Mouse (Mus musculus) heart, embryonic 14.5 days (tissue): Measurements from ENCODE around the gene Lrrc4c. TPM values are rescaled to one million over a fixed set of nuclear protein-coding genes. Genes with fewer than 3 reads are reported as not detected.

Experiments used
- ATAC-seq: fragments of 200-750 bp; cut with Nextera tagmentation; 2 replicates; pipeline ENCODE4 v1.8.0; 2017; ENCODE audit warnings: low read depth, moderate TSS enrichment; ENCODE audit not compliant: insufficient number of reproducible peaks, insufficient read depth, low FRiP score
- H3K27ac ChIP-seq, 2 experiments: fragments of 200-500 bp in 1 of 2; fragments of 300-500 bp in 1 of 2; sonication (generic) in 1 of 2; replicated peaks in 1 of 2; 2 replicates each; pipeline ENCODE4 v1.5.1; 2012 to 2014; ENCODE audit warnings: low read depth in 2 of 2, low read length in 2 of 2, control low read depth in 1 of 2, mild to moderate bottlenecking in 1 of 2, mixed read lengths in 1 of 2; ENCODE audit not compliant: control insufficient read depth in 1 of 2, insufficient read depth in 1 of 2
- H3K27me3 ChIP-seq: fragments of 300-500 bp; sonication (generic); 2 replicates; pipeline ENCODE4 v1.6.1; 2014; ENCODE audit warnings: mild to moderate bottlenecking, low read length, control low read depth; ENCODE audit not compliant: control insufficient read depth, insufficient read depth
- H3K36me3 ChIP-seq: fragments of 300-500 bp; sonication (generic); 2 replicates; pipeline ENCODE4 v1.6.1; 2014; ENCODE audit warnings: mild to moderate bottlenecking, control low read depth, low read length, mixed read lengths; ENCODE audit not compliant: control insufficient read depth, insufficient read depth
- H3K4me1 ChIP-seq, 2 experiments: fragments of 200-500 bp in 1 of 2; fragments of 300-500 bp in 1 of 2; sonication (generic) in 1 of 2; 2 replicates each; pipeline ENCODE4 v1.6.1; 2012 to 2014; ENCODE audit warnings: low read length in 2 of 2, control low read depth in 1 of 2, mixed read lengths in 1 of 2; ENCODE audit not compliant: control insufficient read depth in 2 of 2, insufficient read depth in 2 of 2
- H3K4me2 ChIP-seq: fragments of 300-500 bp; sonication (generic); 2 replicates; pipeline ENCODE4 v1.6.1; 2014; ENCODE audit warnings: mild to moderate bottlenecking, low read length
- H3K4me3 ChIP-seq, 2 experiments: fragments of 200-500 bp in 1 of 2; fragments of 300-500 bp in 1 of 2; sonication (generic) in 1 of 2; 2 replicates each; pipeline ENCODE4 v1.5.1; 2012 to 2014; ENCODE audit warnings: low read length in 2 of 2, mild to moderate bottlenecking in 2 of 2, control low read depth in 1 of 2, low read depth in 1 of 2, moderate library complexity in 1 of 2; ENCODE audit not compliant: control insufficient read depth in 1 of 2, insufficient read depth in 1 of 2
- H3K9ac ChIP-seq: fragments of 300-500 bp; sonication (generic); 2 replicates; pipeline ENCODE4 v1.6.1; 2014; ENCODE audit warnings: mild to moderate bottlenecking, low read length
- H3K9me3 ChIP-seq: fragments of 300-500 bp; sonication (generic); 2 replicates; pipeline ENCODE4 v1.6.1; 2016; ENCODE audit warnings: low read length, control low read depth; ENCODE audit not compliant: control insufficient read depth
- WGBS: fragments of 180-500 bp; shearing (Covaris S2); extraction: QIAGEN DNeasy Blood & Tissue Kit; methylation state at CpG from one replicate; pipeline ENCODE4 v1.1.7; 2014; 5-methylcytosine and 5-hydroxymethylcytosine counted together
- polyA plus RNA-seq: library from polyadenylated mRNA; unstranded; fragments of >200 nt; fragmentation: Nextera tagmentation; extraction: Ambion mirVana; gene quantifications from 2 replicates; pipeline ENCODE4 v1.2.1, GENCODE M21; 2014

The Lrrc4c gene
- polyA plus RNA-seq, 1 experiment from 2014 or later: 1.8 TPM

- no peak overlapping the region for H3K9ac ChIP-seq
- H3K4me2 ChIP-seq: no peak overlapping the region
- no peaks in the 10 kb centered on the region for H3K9me3 ChIP-seq
- H3K27ac ChIP-seq: no peak overlapping the region
- H3K36me3 ChIP-seq: no peaks in the 10 kb centered on the region
- whole genome bisulfite sequencing: 61% methylated on average over 6 of the region's 6 CpGs
- no peak for ATAC-seq
- no peaks in the 10 kb centered on the region for H3K27me3 ChIP-seq
- no peaks in the 10 kb centered on the region for H3K4me1 ChIP-seq
- H3K4me3 ChIP-seq: no peak overlapping the region
Measured at GRCm38 (mm10) chr2:96618691-96619205, 300.8 kb downstream of the Lrrc4c start.

GRCm38 (mm10) chr2:96667113-96667512 lies 349.1 kb downstream of the Lrrc4c start:
- H3K9ac ChIP-seq: no peak overlapping the region
- no peaks in the 10 kb centered on the region for H3K27me3 ChIP-seq
- no peaks in the 10 kb centered on the region for H3K4me1 ChIP-seq
- ATAC-seq: no peak
- no peaks in the 10 kb centered on the region for H3K9me3 ChIP-seq
- H3K4me2 ChIP-seq: no peak overlapping the region
- 61% methylated on average over 4 of the region's 4 CpGs for WGBS
- no peaks in the 10 kb centered on the region for H3K36me3 ChIP-seq
- H3K4me3 ChIP-seq: no peak overlapping the region
- no peak overlapping the region for H3K27ac ChIP-seq

GRCm38 (mm10) chr2:96681806-96682205 lies 363.8 kb downstream of the Lrrc4c start:
- Histone ChIP-seq H3K27ac (no peak overlapping the region), H3K36me3 (no peaks in the 10 kb centered on the region), H3K27me3 (no peaks in the 10 kb centered on the region), H3K9ac (no peak overlapping the region), H3K4me3 (no peak overlapping the region), H3K4me2 (no peak overlapping the region), H3K9me3 (no peaks in the 10 kb centered on the region), H3K4me1 (no peaks in the 10 kb centered on the region)
- no peak for ATAC-seq
- 36% methylated on average over 4 of the region's 4 CpGs for WGBS

- no peak overlapping the region for H3K4me3 ChIP-seq
- H3K4me2 ChIP-seq: no peak overlapping the region
- no peaks in the 10 kb centered on the region for H3K9me3 ChIP-seq
- no peak for ATAC-seq
- no peak overlapping the region for H3K9ac ChIP-seq
- H3K27ac ChIP-seq: no peak overlapping the region
- WGBS: 35% methylated on average over 1 of the region's 1 CpGs
- no peaks in the 10 kb centered on the region for H3K27me3 ChIP-seq
- no peaks in the 10 kb centered on the region for H3K36me3 ChIP-seq
- H3K4me1 ChIP-seq: no peaks in the 10 kb centered on the region
Measured at GRCm38 (mm10) chr2:96685328-96685727, 367.4 kb downstream of the Lrrc4c start.

GRCm38 (mm10) chr2:96705004-96705403 lies 387.0 kb downstream of the Lrrc4c start:
- 41% methylated on average over 3 of the region's 3 CpGs for WGBS
- no peak overlapping the region for H3K4me2 ChIP-seq
- H3K27me3 ChIP-seq: no peaks in the 10 kb centered on the region
- no peak for ATAC-seq
- H3K9me3 ChIP-seq: no peaks in the 10 kb centered on the region
- no peak overlapping the region for H3K4me3 ChIP-seq
- H3K27ac ChIP-seq: no peak overlapping the region
- H3K36me3 ChIP-seq: no peaks in the 10 kb centered on the region
- H3K9ac ChIP-seq: no peak overlapping the region
- no peaks in the 10 kb centered on the region for H3K4me1 ChIP-seq

GRCm38 (mm10) chr2:96707772-96708350 lies 389.9 kb downstream of the Lrrc4c start:
- no peaks in the 10 kb centered on the region for H3K4me1 ChIP-seq
- H3K9me3 ChIP-seq: no peaks in the 10 kb centered on the region
- no peak overlapping the region for H3K27ac ChIP-seq
- H3K4me2 ChIP-seq: no peak overlapping the region
- 61% methylated on average over 4 of the region's 4 CpGs for WGBS
- no peak overlapping the region for H3K9ac ChIP-seq
- no peaks in the 10 kb centered on the region for H3K36me3 ChIP-seq
- no peak for ATAC-seq
- H3K4me3 ChIP-seq: no peak overlapping the region
- H3K27me3 ChIP-seq: no peaks in the 10 kb centered on the region

GRCm38 (mm10) chr2:96714561-96714960 lies 396.6 kb downstream of the Lrrc4c start:
- Histone ChIP-seq H3K27me3 (no peaks in the 10 kb centered on the region), H3K9ac (no peak overlapping the region), H3K4me1 (no peaks in the 10 kb centered on the region), H3K4me2 (no peak overlapping the region), H3K4me3 (no peak overlapping the region), H3K9me3 (no peaks in the 10 kb centered on the region), H3K27ac (no peak overlapping the region), H3K36me3 (no peaks in the 10 kb centered on the region)
- no peak for ATAC-seq
- WGBS: 83% methylated on average over 7 of the region's 7 CpGs

GRCm38 (mm10) chr2:96717353-96717752 lies 399.4 kb downstream of the Lrrc4c start:
- H3K4me2 ChIP-seq: no peak overlapping the region
- no peaks in the 10 kb centered on the region for H3K27me3 ChIP-seq
- no peak overlapping the region for H3K9ac ChIP-seq
- H3K4me1 ChIP-seq: no peaks in the 10 kb centered on the region
- no peak overlapping the region for H3K4me3 ChIP-seq
- 70% methylated on average over 2 of the region's 2 CpGs for whole genome bisulfite sequencing
- no peak for ATAC-seq
- H3K9me3 ChIP-seq: no peaks in the 10 kb centered on the region
- H3K27ac ChIP-seq: no peak overlapping the region
- no peaks in the 10 kb centered on the region for H3K36me3 ChIP-seq
